Mouse (Mus musculus) ES-CJ7 (cell line): ENCODE measurements at regions not wholly inside any gene's neighbourhood (a gene's known extent, or its start where the extent isn't known, plus 50 kb on each side); places are given as distances from the start of the nearest gene placed in this dataset.
A peak's percentile ranks its signal among the peaks of the same experiment; 100 is the strongest.

Experiments used
- DNase-seq: peaks from one replicate; pipeline ENCODE4 v3.0.0; 2011; ENCODE audit warnings: low read depth, low spot score

GRCm38 (mm10) chr1:194041393-194042352 is 576.3 kb upstream of the Plxna2 start:
- no peak for DNase-seq

DNA sequence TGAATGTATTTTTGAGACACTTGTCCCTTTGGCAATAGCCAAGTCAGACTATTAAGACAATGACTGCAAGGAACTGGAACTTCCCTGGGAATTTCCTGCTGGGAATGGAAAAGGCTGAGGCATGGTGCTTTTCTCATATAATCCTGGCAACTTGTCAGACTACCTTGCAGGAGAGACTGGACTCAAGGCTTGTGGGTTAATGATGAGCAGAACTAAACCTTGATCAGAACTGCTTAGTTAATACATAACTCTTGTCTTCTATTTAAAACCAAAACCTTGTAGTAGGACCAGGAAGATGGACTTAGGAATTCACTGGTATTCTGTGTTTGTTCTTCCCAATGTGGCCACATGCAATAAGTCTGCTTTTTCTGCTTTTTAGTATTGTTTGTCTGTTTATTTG is 579.3 kb upstream of the Plxna2 start:
- no peak for DNase-seq

DNA sequence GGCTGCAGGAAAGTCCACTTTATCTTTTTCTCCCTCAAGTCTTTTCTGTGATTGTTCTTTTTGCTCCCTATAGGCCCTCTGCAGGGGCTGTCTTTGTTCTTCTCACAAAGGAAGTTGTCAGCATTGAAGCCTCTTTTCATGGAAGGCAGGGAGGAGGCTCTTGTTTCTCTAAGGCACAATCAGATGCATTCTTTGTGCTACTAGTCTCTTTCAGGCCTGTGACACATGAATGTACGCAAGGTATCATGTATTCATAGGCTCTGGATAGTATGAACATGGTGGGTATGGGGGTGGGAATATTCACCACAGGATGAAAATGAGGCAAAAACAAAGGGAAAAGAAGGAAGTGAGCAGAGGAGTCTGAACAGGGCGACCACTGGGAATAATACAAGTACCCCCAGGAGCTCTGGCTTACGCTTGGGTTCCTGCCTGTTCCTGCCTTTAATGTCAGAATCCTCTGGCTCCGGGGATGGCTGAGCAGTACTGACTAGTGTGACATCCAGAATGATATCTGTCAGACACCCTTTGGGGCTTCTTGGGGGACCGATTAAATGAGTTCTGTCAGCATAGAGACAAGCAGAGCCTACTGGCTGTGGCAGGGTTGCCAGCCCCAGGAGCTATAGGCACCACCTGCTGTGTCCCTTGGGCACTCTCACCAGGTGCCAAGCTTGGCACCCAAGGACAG is 583.7 kb upstream of the Plxna2 start:
- peak; percentile 14 for DNase-seq

- DNase-seq = no peak
Measured at GRCm38 (mm10) chr1:194032603-194033002, 585.4 kb upstream of the Plxna2 start.

DNA sequence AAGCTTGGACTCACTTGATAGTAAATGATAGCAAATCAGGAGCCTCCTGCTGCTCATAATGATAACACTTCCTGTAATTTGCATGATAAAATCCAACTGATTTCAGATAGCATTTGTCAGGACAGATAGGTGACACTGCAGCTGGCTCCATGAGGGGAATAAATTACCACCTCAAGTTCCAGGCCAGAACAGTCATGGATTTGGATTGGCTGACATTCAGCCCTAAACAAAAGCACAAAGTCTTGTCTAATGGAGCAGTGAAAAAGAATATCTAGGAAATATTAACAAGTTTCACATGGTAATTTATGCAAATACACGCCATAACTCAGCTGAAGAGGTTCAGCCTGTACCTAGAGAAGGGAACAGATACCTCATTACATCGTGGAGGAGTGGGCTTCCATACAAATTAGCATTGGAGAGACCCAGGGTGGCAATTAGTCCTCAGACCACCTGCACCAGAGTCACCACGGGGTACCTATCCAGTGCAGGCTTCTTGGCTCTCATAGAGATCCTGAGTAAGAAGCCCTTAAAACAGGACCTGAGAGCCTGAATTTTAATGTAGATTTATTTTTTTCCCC is 587.3 kb upstream of the Plxna2 start:
- DNase-seq = no peak

DNA sequence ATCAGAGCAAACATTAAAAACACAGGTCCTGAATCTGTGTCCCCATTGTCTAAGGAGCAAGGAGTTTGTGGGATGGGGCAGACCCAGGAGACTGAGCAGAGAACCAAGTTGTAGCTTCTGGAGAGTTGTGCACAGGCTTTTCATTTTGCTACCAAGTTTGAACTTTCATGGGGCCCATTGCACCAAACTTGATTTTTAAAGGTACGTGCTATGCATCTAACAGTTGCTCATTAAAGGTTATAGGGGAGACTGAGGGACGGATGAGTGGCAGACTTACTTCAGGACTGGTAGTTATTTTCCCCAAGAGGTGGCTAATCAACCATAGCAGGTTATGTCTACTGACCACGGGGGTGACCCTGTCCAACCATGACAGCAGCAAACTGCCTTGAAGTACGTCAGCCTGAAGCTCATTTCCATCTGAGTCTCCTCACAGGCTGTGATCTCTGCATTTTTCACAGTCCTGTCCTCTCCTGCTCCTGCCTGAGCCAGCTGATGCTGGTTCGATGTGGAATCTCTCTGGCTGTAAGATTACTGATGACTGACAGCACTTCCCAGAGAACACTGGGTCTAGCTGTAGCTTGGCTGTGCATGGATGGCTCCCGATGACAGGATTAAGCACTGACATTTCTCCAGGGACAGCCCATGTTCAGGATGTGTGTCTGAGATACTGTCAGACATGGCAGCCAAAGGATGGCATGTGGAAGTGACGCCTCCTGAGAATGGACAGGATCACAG is 590.9 kb upstream of the Plxna2 start:
- DNase-seq = no peak

DNA sequence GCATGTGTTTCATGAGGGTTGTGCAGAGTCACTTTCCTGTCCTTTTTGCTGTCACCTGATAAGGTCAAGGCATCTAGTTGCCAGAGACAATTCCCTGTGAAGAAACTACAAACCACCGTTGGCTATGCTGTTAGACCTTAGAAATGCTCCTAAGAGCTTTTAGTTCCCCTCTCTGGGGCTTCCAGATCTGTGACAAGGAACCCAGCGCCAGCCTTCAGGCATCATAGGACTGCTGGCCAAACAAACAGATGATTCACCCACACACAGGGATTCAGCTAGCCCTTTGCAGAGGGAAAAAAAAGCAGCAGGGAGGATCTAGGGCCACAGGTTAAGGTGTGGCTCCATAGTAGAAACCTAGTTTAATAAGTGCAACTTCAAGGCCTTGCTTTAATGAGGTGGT is 591.8 kb upstream of the Plxna2 start:
- no peak for DNase-seq

- no peak for DNase-seq
Measured at GRCm38 (mm10) chr1:194019282-194019681, 598.7 kb upstream of the Plxna2 start.

- DNase-seq = no peak
Measured at GRCm38 (mm10) chr1:193992226-193992625, 622.1 kb upstream of the Camk1g start.

DNA sequence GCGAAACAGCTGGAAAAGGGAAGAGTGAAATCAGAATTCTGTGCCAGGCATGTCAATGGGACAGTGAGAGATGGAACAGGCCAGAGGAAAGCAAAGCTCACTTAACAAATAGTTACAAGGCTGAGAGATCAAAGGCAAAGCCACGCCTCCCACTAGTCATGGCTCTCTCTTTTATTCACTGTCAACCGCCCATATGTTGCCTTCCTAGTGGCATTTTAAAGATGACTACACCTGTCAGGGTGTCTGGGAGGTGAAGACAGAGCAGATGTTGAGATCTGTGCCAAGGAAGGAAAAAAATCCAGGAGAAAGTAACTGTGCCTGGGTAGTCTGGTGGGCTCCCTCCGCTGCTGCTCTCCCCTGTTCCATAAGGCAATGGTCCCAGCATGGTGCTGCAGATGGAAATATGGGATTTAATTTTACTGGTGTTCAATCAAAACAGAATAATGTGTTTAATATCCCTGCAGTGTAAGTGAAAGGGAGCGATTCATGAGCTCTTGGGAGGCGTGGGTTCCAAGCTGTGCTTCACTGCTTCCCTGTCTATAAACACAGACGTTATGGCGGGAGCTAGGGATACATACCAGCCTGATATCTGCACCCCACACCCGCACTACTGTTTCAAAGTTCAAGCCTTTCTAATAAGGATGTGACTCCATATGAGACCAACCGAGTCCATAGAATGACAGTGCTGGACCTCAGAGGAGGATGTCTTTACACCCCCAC is 620.0 kb upstream of the Camk1g start:
- DNase-seq = no peak

DNA sequence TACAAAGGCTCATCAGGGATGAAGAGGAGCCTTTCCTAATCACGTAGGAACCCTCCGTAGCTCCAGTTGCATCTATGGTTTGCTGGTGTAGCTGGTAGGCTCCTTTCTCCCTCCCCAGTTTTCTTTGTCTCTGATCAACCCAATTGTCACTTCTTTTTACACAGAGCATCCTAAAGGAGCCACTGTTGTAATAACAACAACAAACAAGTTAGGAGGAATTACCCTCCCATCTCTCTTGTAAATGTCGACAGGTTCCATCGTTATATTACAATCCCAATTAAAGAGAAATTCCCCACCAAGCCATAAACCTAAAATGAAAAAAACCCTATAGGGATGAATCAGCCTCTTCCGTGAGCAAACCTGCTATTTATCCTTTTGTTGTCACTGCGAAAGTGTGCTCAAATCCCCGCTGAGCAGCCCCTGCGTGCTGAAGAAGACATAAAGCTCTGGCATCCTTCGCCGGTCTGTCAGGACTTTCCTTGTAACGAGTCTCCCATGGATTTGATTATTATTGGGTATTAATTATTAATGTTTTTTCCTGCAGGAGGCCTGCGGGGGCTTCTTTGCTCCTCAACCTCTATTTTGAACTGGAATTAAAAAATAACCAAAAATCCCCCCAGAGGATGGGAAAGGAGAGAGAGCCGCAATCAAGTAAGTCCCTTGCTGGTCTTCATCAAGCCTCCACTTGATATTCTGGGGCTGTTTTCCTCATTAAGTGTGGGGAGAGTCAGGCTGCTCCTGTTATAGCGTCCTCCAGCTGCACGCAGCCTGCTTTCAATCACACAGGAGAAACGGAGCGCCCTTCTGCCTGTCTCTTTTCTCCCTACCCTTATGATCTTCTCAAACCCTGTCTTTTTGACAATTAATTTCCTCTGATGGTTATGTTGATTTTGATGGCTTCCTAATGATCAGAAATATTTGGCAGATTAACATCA is 619.1 kb upstream of the Camk1g start:
- DNase-seq = no peak

GRCm38 (mm10) chr1:193980571-193980970 is 610.5 kb upstream of the Camk1g start:
- DNase-seq = no peak

GRCm38 (mm10) chr1:193971537-193971936 is 601.4 kb upstream of the Camk1g start:
- DNase-seq = no peak

DNA sequence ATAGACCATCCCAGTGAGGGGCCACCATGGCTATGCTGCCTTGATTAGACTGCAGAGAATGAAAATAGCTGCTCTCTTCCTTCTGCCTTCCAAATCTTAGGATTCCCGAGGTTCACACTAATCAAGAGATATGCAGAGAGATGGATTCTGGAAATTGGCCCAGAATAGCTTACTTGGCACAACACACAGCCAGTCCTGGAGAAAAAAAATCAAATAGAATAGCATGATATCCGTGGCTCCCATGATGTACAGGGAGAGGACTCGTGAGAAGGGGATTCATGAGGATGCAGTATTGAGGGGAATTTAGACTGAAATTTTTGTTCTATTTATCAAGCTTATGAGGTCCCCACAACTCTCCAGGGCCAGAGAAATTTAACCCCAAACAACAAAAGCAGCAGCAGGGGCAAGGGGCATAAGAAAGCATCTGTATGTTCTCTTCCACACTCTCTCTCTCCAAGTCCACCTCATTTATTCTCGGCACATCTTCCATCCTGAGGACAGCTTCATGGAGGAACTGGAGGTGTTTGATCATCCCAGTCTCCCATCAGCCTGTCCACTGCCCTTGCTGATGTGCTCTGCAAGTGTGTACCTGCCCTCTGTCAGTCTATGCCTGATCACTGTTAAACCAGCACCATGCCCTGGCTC is 599.3 kb upstream of the Camk1g start:
- no peak for DNase-seq

GRCm38 (mm10) chr1:193967957-193968926 is 598.1 kb upstream of the Camk1g start:
- DNase-seq = no peak

DNA sequence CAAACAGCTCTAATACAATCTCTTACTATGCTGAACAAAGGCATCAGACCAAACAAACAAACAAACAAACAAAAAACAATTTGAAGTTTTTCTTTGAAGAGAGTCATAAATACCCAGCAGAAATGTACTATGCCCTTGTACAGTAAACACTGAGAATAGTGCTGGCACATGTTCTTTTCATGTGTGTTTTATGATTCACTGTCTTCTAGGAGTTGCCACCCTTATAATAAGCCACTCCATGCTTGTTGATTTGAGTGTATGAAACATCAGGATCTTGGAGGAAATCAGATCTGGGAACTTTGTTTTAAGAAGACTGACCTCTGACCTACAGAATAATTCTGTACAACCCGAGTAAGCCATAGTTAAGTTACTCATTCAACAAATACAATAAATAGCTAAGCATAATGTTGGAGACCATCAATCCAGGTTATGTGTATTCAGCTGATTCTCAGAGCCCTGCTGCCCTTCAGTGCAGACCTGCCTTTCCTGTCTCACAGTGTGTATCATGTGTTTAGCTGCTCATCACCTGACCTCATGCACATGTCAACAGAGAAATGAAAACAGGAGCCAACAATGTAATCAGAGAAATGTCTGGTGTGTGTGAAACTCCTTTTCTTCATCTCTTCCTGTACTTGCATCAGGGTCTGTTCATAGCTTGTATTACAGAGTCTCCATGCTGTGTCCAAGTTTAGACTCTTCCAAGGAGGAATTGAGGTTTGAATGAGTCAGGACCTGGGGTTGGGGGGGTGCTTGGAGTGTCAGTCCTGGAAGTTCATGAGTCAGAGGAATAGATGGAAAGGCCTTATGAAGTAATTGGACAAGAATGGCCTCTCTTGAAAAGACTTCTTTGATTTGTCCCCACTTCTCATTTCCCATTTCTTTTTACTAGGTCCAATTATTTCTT is 596.8 kb upstream of the Camk1g start:
- DNase-seq = no peak

DNA sequence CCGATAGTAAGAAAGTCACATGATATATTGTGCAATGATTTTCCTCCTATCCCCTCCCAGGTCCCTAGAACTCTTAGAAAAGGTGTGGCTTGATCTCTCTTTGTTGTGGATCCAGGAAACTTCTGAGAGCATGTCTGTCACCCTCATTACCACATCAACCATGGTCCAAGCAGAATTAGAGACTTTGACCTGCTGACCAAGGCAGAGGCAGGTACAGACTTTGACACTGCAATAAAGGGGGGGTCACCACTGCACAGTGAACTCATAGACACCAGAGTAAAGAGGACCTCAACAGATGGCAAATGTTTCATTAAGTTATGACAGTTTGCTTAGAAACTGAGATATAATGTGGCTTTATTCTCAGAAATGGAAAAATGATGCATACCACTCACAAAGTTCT is 595.2 kb upstream of the Camk1g start:
- DNase-seq = no peak
